Mouse (Mus musculus): ENCODE results near the gene Ccdc141. TPM values are rescaled to one million over a fixed set of nuclear protein-coding genes. Genes with fewer than 3 reads are reported as not detected.

Gene Ccdc141
- polyA plus RNA-seq, 1 experiment from 2014 or later: 234 TPM

- no peak for ATAC-seq (replicated peaks; ENCODE audit: insufficient number of reproducible peaks, low FRiP score, low TSS enrichment)
- Histone ChIP-seq H3K27me3 (ENCODE audit: control insufficient read depth, insufficient read depth, low read length) (no peaks in the 10 kb centered on the region), H3K9me3 (replicated peaks; ENCODE audit: control insufficient read depth, low read length) (no peaks in the 10 kb centered on the region), H3K36me3 (ENCODE audit: control insufficient read depth, insufficient read depth, low read length) (no peaks in the 10 kb centered on the region; the same call in 1 of the 2 replicates), H3K4me1 (ENCODE audit: control insufficient read depth, insufficient read depth, low read length) (peaks cover 11% of the 10 kb centered on the region), H3K9ac (ENCODE audit: low read depth, low read length) (no peak overlapping the region), H3K27ac (ENCODE audit: low read depth, low read length) (no peak overlapping the region), H3K4me3 (ENCODE audit: low read depth, low read length) (no peak overlapping the region), H3K4me2 (no peak overlapping the region)
- 86% methylated on average over 4 of the region's 4 CpGs for WGBS (ENCODE audit: insufficient replicate concordance)
These were observed 26.4 kb upstream of the Ccdc141 start for GRCm38 (mm10) chr2:77196819-77197218.

DNA sequence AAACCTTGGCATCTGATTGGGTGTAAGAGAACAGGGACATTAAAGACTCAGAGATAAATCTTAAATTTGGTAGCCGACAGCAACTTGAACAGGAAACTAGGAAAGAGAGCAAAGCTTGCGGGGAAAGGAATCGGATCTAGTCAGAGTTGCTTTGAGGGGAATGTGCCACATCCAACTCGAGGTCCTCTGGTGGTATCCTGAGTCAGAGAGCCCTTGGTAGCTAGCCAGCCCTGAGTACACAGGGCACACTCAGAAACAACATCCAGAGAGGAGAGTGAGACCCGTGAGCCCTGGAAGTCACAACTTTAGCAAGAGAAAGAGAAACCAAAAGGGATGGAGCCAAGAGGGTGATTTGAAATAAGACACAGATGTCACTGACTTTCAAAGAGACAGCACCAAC is 24.6 kb upstream of the Ccdc141 start:
- Histone ChIP-seq H3K36me3 (ENCODE audit: control insufficient read depth, insufficient read depth, low read length) (peaks cover 6% of the 10 kb centered on the region; the same call in 1 of the 2 replicates), H3K27ac (ENCODE audit: low read depth, low read length) (no peak overlapping the region), H3K4me1 (ENCODE audit: control insufficient read depth, insufficient read depth, low read length) (peaks cover under 1% of the 10 kb centered on the region; the same call in 1 of the 2 replicates), H3K9me3 (replicated peaks; ENCODE audit: control insufficient read depth, low read length) (no peaks in the 10 kb centered on the region), H3K4me3 (ENCODE audit: low read depth, low read length) (no peak overlapping the region), H3K27me3 (ENCODE audit: control insufficient read depth, insufficient read depth, low read length) (no peaks in the 10 kb centered on the region), H3K4me2 (no peak overlapping the region), H3K9ac (ENCODE audit: low read depth, low read length) (no peak overlapping the region)
- ATAC-seq (replicated peaks; ENCODE audit: insufficient number of reproducible peaks, low FRiP score, low TSS enrichment): no peak
- 89% methylated on average over 5 of the region's 5 CpGs for WGBS (ENCODE audit: insufficient replicate concordance)

DNA sequence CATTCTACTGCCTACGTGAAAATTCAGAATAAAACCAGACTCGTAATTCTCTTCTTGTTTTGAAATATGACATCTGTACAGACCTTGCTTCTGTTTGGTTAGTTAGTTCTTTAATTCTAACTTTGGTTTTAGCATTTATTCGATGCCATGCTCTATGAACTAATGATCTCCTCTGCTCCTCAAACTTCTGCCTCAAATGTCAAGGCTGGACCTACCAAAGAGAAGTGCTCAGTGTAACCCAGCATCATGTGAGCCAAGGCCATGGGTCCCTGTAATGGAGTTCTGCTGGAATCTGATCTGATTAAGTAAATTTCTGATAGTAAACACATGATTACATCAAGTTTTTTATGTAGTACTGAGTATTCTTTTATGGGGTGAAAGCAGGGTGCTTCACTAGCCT is 21.4 kb upstream of the Ccdc141 start:
- Histone ChIP-seq H3K36me3 (ENCODE audit: control insufficient read depth, insufficient read depth, low read length) (peaks cover 6% of the 10 kb centered on the region; the same call in 1 of the 2 replicates), H3K9ac (ENCODE audit: low read depth, low read length) (no peak overlapping the region), H3K4me3 (ENCODE audit: low read depth, low read length) (no peak overlapping the region), H3K4me2 (no peak overlapping the region), H3K9me3 (replicated peaks; ENCODE audit: control insufficient read depth, low read length) (no peaks in the 10 kb centered on the region), H3K4me1 (ENCODE audit: control insufficient read depth, insufficient read depth, low read length) (no peaks in the 10 kb centered on the region), H3K27me3 (ENCODE audit: control insufficient read depth, insufficient read depth, low read length) (no peaks in the 10 kb centered on the region), H3K27ac (ENCODE audit: low read depth, low read length) (no peak overlapping the region)
- WGBS (ENCODE audit: insufficient replicate concordance): 87% methylated on average over 3 of the region's 3 CpGs
- ATAC-seq (replicated peaks; ENCODE audit: insufficient number of reproducible peaks, low FRiP score, low TSS enrichment): no peak

GRCm38 (mm10) chr2:77190891-77191290 is 20.5 kb upstream of the Ccdc141 start:
- 94% methylated on average over 7 of the region's 7 CpGs for WGBS (ENCODE audit: insufficient replicate concordance)
- Histone ChIP-seq H3K4me3 (ENCODE audit: low read depth, low read length) (no peak overlapping the region), H3K4me1 (ENCODE audit: control insufficient read depth, insufficient read depth, low read length) (no peaks in the 10 kb centered on the region), H3K27ac (ENCODE audit: low read depth, low read length) (no peak overlapping the region), H3K4me2 (no peak overlapping the region), H3K9ac (ENCODE audit: low read depth, low read length) (no peak overlapping the region), H3K9me3 (replicated peaks; ENCODE audit: control insufficient read depth, low read length) (no peaks in the 10 kb centered on the region), H3K36me3 (ENCODE audit: control insufficient read depth, insufficient read depth, low read length) (peaks cover 6% of the 10 kb centered on the region; the same call in 1 of the 2 replicates), H3K27me3 (ENCODE audit: control insufficient read depth, insufficient read depth, low read length) (no peaks in the 10 kb centered on the region)
- no peak for ATAC-seq (replicated peaks; ENCODE audit: insufficient number of reproducible peaks, low FRiP score, low TSS enrichment)

GRCm38 (mm10) chr2:77190301-77190700 is 19.9 kb upstream of the Ccdc141 start:
- 82% methylated on average over 3 of the region's 3 CpGs for WGBS (ENCODE audit: insufficient replicate concordance)
- no peaks in the 10 kb centered on the region for H3K4me1 ChIP-seq (ENCODE audit: control insufficient read depth, insufficient read depth, low read length)
- H3K27me3 ChIP-seq (ENCODE audit: control insufficient read depth, insufficient read depth, low read length): no peaks in the 10 kb centered on the region
- H3K9me3 ChIP-seq (replicated peaks; ENCODE audit: control insufficient read depth, low read length): no peaks in the 10 kb centered on the region
- no peak overlapping the region for H3K9ac ChIP-seq (ENCODE audit: low read depth, low read length)
- no peak overlapping the region for H3K27ac ChIP-seq (ENCODE audit: low read depth, low read length)
- peaks cover 6% of the 10 kb centered on the region; the same call in 1 of the 2 replicates for H3K36me3 ChIP-seq (ENCODE audit: control insufficient read depth, insufficient read depth, low read length)
- H3K4me3 ChIP-seq (ENCODE audit: low read depth, low read length): no peak overlapping the region
- no peak for ATAC-seq (replicated peaks; ENCODE audit: insufficient number of reproducible peaks, low FRiP score, low TSS enrichment)
- no peak overlapping the region for H3K4me2 ChIP-seq

GRCm38 (mm10) chr2:77189671-77190070 is 19.2 kb upstream of the Ccdc141 start:
- H3K27me3 ChIP-seq (ENCODE audit: control insufficient read depth, insufficient read depth, low read length): no peaks in the 10 kb centered on the region
- WGBS (ENCODE audit: insufficient replicate concordance): 80% methylated on average over 7 of the region's 7 CpGs

GRCm38 (mm10) chr2:77187501-77187900 is 17.1 kb upstream of the Ccdc141 start:
- 89% methylated on average over 3 of the region's 3 CpGs for WGBS (ENCODE audit: insufficient replicate concordance)
- H3K9me3 ChIP-seq (replicated peaks; ENCODE audit: control insufficient read depth, low read length): no peaks in the 10 kb centered on the region
- no peaks in the 10 kb centered on the region for H3K27me3 ChIP-seq (ENCODE audit: control insufficient read depth, insufficient read depth, low read length)
- peaks cover 14% of the 10 kb centered on the region for H3K4me1 ChIP-seq (ENCODE audit: control insufficient read depth, insufficient read depth, low read length)
- H3K27ac ChIP-seq (ENCODE audit: low read depth, low read length): no peak overlapping the region
- H3K9ac ChIP-seq (ENCODE audit: low read depth, low read length): no peak overlapping the region
- no peak overlapping the region for H3K4me2 ChIP-seq
- no peak overlapping the region for H3K4me3 ChIP-seq (ENCODE audit: low read depth, low read length)
- ATAC-seq (replicated peaks; ENCODE audit: insufficient number of reproducible peaks, low FRiP score, low TSS enrichment): no peak
- peaks cover 6% of the 10 kb centered on the region; the same call in 1 of the 2 replicates for H3K36me3 ChIP-seq (ENCODE audit: control insufficient read depth, insufficient read depth, low read length)

More at GRCm38 (mm10) chr2:77189671-77190070, 19.2 kb upstream of the Ccdc141 start:
- ATAC-seq (replicated peaks; ENCODE audit: insufficient number of reproducible peaks, low FRiP score, low TSS enrichment): no peak
- Histone ChIP-seq H3K9ac (ENCODE audit: low read depth, low read length) (no peak overlapping the region), H3K4me1 (ENCODE audit: control insufficient read depth, insufficient read depth, low read length) (no peaks in the 10 kb centered on the region), H3K36me3 (ENCODE audit: control insufficient read depth, insufficient read depth, low read length) (peaks cover 6% of the 10 kb centered on the region; the same call in 1 of the 2 replicates), H3K4me2 (no peak overlapping the region), H3K9me3 (replicated peaks; ENCODE audit: control insufficient read depth, low read length) (no peaks in the 10 kb centered on the region), H3K27ac (ENCODE audit: low read depth, low read length) (no peak overlapping the region), H3K4me3 (ENCODE audit: low read depth, low read length) (no peak overlapping the region)

- 60% methylated on average over 8 of the region's 8 CpGs for WGBS (ENCODE audit: insufficient replicate concordance)
- peaks cover 6% of the 10 kb centered on the region; the same call in 1 of the 2 replicates for H3K36me3 ChIP-seq (ENCODE audit: control insufficient read depth, insufficient read depth, low read length)
- H3K4me3 ChIP-seq (ENCODE audit: low read depth, low read length): no peak overlapping the region
- H3K27me3 ChIP-seq (ENCODE audit: control insufficient read depth, insufficient read depth, low read length): no peaks in the 10 kb centered on the region
- H3K9me3 ChIP-seq (replicated peaks; ENCODE audit: control insufficient read depth, low read length): no peaks in the 10 kb centered on the region
- H3K27ac ChIP-seq (ENCODE audit: low read depth, low read length): no peak overlapping the region
- no peak overlapping the region for H3K4me2 ChIP-seq
- ATAC-seq (replicated peaks; ENCODE audit: insufficient number of reproducible peaks, low FRiP score, low TSS enrichment): no peak
- H3K9ac ChIP-seq (ENCODE audit: low read depth, low read length): no peak overlapping the region
- H3K4me1 ChIP-seq (ENCODE audit: control insufficient read depth, insufficient read depth, low read length): peaks cover 19% of the 10 kb centered on the region
These were observed 16.5 kb upstream of the Ccdc141 start for GRCm38 (mm10) chr2:77186912-77187311.

- Histone ChIP-seq H3K4me2 (no peak overlapping the region), H3K9ac (ENCODE audit: low read depth, low read length) (no peak overlapping the region), H3K9me3 (replicated peaks; ENCODE audit: control insufficient read depth, low read length) (no peaks in the 10 kb centered on the region), H3K27ac (ENCODE audit: low read depth, low read length) (peak overlapping the region; percentile 31), H3K4me3 (ENCODE audit: low read depth, low read length) (no peak overlapping the region), H3K36me3 (ENCODE audit: control insufficient read depth, insufficient read depth, low read length) (no peaks in the 10 kb centered on the region; the same call in 1 of the 2 replicates), H3K4me1 (ENCODE audit: control insufficient read depth, insufficient read depth, low read length) (peaks cover 20% of the 10 kb centered on the region), H3K27me3 (ENCODE audit: control insufficient read depth, insufficient read depth, low read length) (no peaks in the 10 kb centered on the region)
- no peak for ATAC-seq (replicated peaks; ENCODE audit: insufficient number of reproducible peaks, low FRiP score, low TSS enrichment)
- WGBS (ENCODE audit: insufficient replicate concordance): 43% methylated on average over 8 of the region's 8 CpGs
These were observed 13.7 kb upstream of the Ccdc141 start for GRCm38 (mm10) chr2:77184049-77184571.

All from heart, embryonic 11.5 days (tissue).